9 mouse cellular contexts compared by ENCODE assay signal in genomic region chr17:27004431-27004830, GRCm38 (mm10). TPM values are rescaled to one million over a fixed set of nuclear protein-coding genes. Genes with fewer than 3 reads are reported as not detected.
A peak's percentile ranks its signal among the peaks of the same experiment; 100 is the strongest.
DNase-seq lines count a peak whose midpoint lies in the region; ATAC-seq lines count a peak whose summit lies in the region.
"Had no signal": no experiment of that assay in that cellular context is flagged by ENCODE, and none has a peak within 500 bp of the region (broad histone marks: within the 10 kb centered on the region; RNA-seq: fewer than 3 reads in every experiment).

No protein-coding gene starts in this region.

- H3K4me1 ChIP-seq in embryonic facial prominence, embryonic 10.5 days = peaks cover 10% of the 10 kb centered on the region; the same call in 1 of the 2 replicates
- H3K4me1 ChIP-seq: embryonic facial prominence, embryonic 12.5 days had no signal

- ATAC-seq in granulocyte monocyte progenitor cell, adult 5-6 weeks (replicated peaks; ENCODE audit: poor library complexity, severe bottlenecking) = no peak

- DNase-seq in heart, adult 11 months = peak; percentile 91
- DNase-seq in heart, postnatal 25 days (ENCODE audit: low spot score) = no peak
- DNase-seq in urinary bladder, postnatal 14 days (ENCODE audit: low spot score) = peak; percentile 69
- no peak for DNase-seq in urinary bladder, adult 2 months (ENCODE audit: low spot score)
- peak; percentile 67 for DNase-seq in embryonic facial prominence, embryonic 10.5 days (ENCODE audit: low spot score)
- peak; percentile 85 to 87 for DNase-seq in kidney, postnatal 4 days
- peak; percentile 61 for DNase-seq in ovary, postnatal 36 days (ENCODE audit: low spot score)

- WGBS in embryonic facial prominence, embryonic 10.5 days = 32% methylated on average over 9 of the region's 9 CpGs

- no peak overlapping the region for H3K4me3 ChIP-seq in embryonic facial prominence, embryonic 10.5 days
- H3K4me3 ChIP-seq: embryonic facial prominence, embryonic 12.5 days had no signal

- peaks cover 12% of the 10 kb centered on the region for H3K27me3 ChIP-seq in embryonic facial prominence, embryonic 10.5 days (replicated peaks; ENCODE audit: low read depth, poor library complexity, severe bottlenecking)
- H3K27me3 ChIP-seq: embryonic facial prominence, embryonic 12.5 days had no signal

- intact Hi-C loops in heart, postnatal 25 days (cut with DNase I) = no loop called here

- 0 out of 2 replicates have a peak, but pooled peaks cover 4% of the 10 kb centered on the region for H3K9me3 ChIP-seq in embryonic facial prominence, embryonic 10.5 days
- H3K9me3 ChIP-seq: embryonic facial prominence, embryonic 12.5 days had no signal

- no peak overlapping the region for H3K27ac ChIP-seq in embryonic facial prominence, embryonic 10.5 days (replicated peaks)
- H3K27ac ChIP-seq: embryonic facial prominence, embryonic 12.5 days had no signal

- no peaks in the 10 kb centered on the region for H3K36me3 ChIP-seq in embryonic facial prominence, embryonic 10.5 days (replicated peaks)
- H3K36me3 ChIP-seq: embryonic facial prominence, embryonic 12.5 days had no signal

RNA-seq across cellular contexts. Expression of gene Bak1, which starts 24.4 kb away (rescaled TPM):
- 10 to 100 TPM; 18.2 to 24.2 TPM for total RNA-seq in heart, postnatal 25 days (2021)
- polyA plus RNA-seq in urinary bladder, adult 2 months (2012; rRNA removed) = 34.8 and 36.8 TPM in 2 replicates
- 2.8 and 3.3 TPM in 2 replicates for polyA plus RNA-seq in embryonic facial prominence, embryonic 10.5 days (2016; fragmentation: Nextera tagmentation; extraction: Ambion mirVana)
- total RNA-seq in granulocyte monocyte progenitor cell, adult 5-6 weeks (2014; fragmentation: Nextera tagmentation) = 137 and 143 TPM in 2 replicates
- 55.9 and 59.2 TPM in 2 replicates for total RNA-seq in granulocyte monocyte progenitor cell, adult 5-6 weeks (2017)

RNA-seq across cellular contexts. Expression of gene Zbtb9, which starts 31.5 kb away (rescaled TPM):
- total RNA-seq in heart, postnatal 25 days (2021) = 1 to 10 TPM; 2.9 to 3.8 TPM
- polyA plus RNA-seq in urinary bladder, adult 2 months (2012; rRNA removed) = 8.4 and 9.4 TPM in 2 replicates
- 20.1 and 20.6 TPM in 2 replicates for polyA plus RNA-seq in embryonic facial prominence, embryonic 10.5 days (2016; fragmentation: Nextera tagmentation; extraction: Ambion mirVana)
- total RNA-seq in granulocyte monocyte progenitor cell, adult 5-6 weeks (2014; fragmentation: Nextera tagmentation) = 9.4 and 14.4 TPM in 2 replicates
- 14.3 and 17.7 TPM in 2 replicates for total RNA-seq in granulocyte monocyte progenitor cell, adult 5-6 weeks (2017)

RNA-seq across cellular contexts. Expression of gene Itpr3, which starts 52.7 kb away (rescaled TPM):
- total RNA-seq in heart, postnatal 25 days (2021) = 1 to 10 TPM; 4.6 to 6.8 TPM
- 9.5 and 17.8 TPM in 2 replicates for polyA plus RNA-seq in urinary bladder, adult 2 months (2012; rRNA removed)
- polyA plus RNA-seq in embryonic facial prominence, embryonic 10.5 days (2016; fragmentation: Nextera tagmentation; extraction: Ambion mirVana) = 2.3 and 4.0 TPM in 2 replicates
- 4.0 and 8.5 TPM in 2 replicates for total RNA-seq in granulocyte monocyte progenitor cell, adult 5-6 weeks (2014; fragmentation: Nextera tagmentation)
- 6.1 and 6.5 TPM in 2 replicates for total RNA-seq in granulocyte monocyte progenitor cell, adult 5-6 weeks (2017)

Comparison
In these comparisons a context has a peak if more than half of its experiments do, and no peak if none do; other contexts are left out.
1. DNase-seq: peak in heart, adult 11 months (single experiment), urinary bladder, postnatal 14 days (single experiment), embryonic facial prominence, embryonic 10.5 days (single experiment), kidney, postnatal 4 days (2 of 2) and ovary, postnatal 36 days (single experiment); none in heart, postnatal 25 days (single experiment) and urinary bladder, adult 2 months (single experiment).